ENCODE assay signal across 32 mouse cellular contexts in the genomic region with DNA sequence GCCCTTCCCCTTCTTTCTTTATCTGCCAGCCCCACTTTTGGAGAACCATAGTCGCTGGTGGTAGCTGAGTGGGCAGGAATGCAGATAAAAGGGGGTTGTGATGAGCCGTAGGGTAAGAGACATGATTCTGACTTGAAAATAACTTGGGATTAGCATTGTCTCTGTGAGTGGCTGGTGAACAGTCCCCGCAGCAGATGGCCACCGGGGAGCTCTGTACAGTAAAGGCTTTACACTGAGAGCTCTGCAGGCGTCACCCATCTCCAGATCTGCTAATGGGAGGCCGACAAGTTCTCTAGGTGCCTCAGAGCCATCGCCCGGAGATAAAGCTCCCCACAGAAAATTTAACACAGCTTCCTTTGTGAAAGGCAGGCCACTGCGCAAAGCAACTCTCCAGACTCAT.
DNase-seq lines count a peak whose midpoint lies in the region; ATAC-seq and TF ChIP-seq lines count a peak whose summit lies in the region.
"Had no signal": no experiment of that assay in that cellular context is flagged by ENCODE, and none has a peak within 500 bp of the region (broad histone marks: within the 10 kb centered on the region; RNA-seq: fewer than 3 reads in every experiment).

No protein-coding gene starts in this region.

- no peak for TF ChIP-seq CTCF in layer of hippocampus, adult 2 months (conservative IDR thresholded peaks at IDR 0.05)

- intact Hi-C loops in left cerebral cortex, postnatal 36 days (cut with DNase I) = no loop called here

- no peaks in the 10 kb centered on the region for H3K27me3 ChIP-seq in heart, embryonic 11.5 days (ENCODE audit: control insufficient read depth, insufficient read depth, low read length)
- H3K27me3 ChIP-seq: embryonic facial prominence, embryonic 15.5 days; forebrain, embryonic 13.5 days; hindbrain, embryonic 15.5 days; kidney, embryonic 15.5 days; limb, embryonic 15.5 days; liver, embryonic 15.5 days; midbrain, embryonic 15.5 days had no signal

- no peak overlapping the region for H3K4me2 ChIP-seq in heart, embryonic 11.5 days
- H3K4me2 ChIP-seq: embryonic facial prominence, embryonic 15.5 days; forebrain, embryonic 13.5 days; hindbrain, embryonic 15.5 days; kidney, embryonic 15.5 days; limb, embryonic 15.5 days; liver, embryonic 15.5 days; lung, embryonic 14.5 days; midbrain, embryonic 15.5 days; neural tube, embryonic 15.5 days had no signal

- no peaks in the 10 kb centered on the region for H3K9me3 ChIP-seq in heart, embryonic 11.5 days (replicated peaks; ENCODE audit: control insufficient read depth, low read length)
- H3K9me3 ChIP-seq: embryonic facial prominence, embryonic 10.5 days; embryonic facial prominence, embryonic 15.5 days; forebrain, embryonic 13.5 days; hindbrain, embryonic 10.5 days; hindbrain, embryonic 15.5 days; kidney, embryonic 15.5 days; limb, embryonic 10.5 days; limb, embryonic 15.5 days; liver, embryonic 15.5 days; midbrain, embryonic 15.5 days; neural tube, embryonic 15.5 days had no signal

- ATAC-seq in heart, embryonic 11.5 days (replicated peaks; ENCODE audit: insufficient number of reproducible peaks, low FRiP score, low TSS enrichment) = no peak
- ATAC-seq: CD4-positive, CD25-positive, alpha-beta regulatory T cell, adult 4 months; forebrain, embryonic 13.5 days; inflammation-experienced regulatory T-cells, adult 6 months; midbrain, embryonic 15.5 days had no signal

- peak overlapping the region; percentile 1; the same call in 1 of the 2 replicates for H3K27ac ChIP-seq in layer of hippocampus, adult 2 months
- no peak overlapping the region for H3K27ac ChIP-seq in heart, embryonic 11.5 days (ENCODE audit: low read depth, low read length)
- H3K27ac ChIP-seq: embryonic facial prominence, embryonic 10.5 days; embryonic facial prominence, embryonic 15.5 days; forebrain, embryonic 13.5 days; hindbrain, embryonic 10.5 days; hindbrain, embryonic 15.5 days; kidney, embryonic 15.5 days; left cerebral cortex, adult 2 months; limb, embryonic 10.5 days; limb, embryonic 15.5 days; liver, embryonic 15.5 days; midbrain, embryonic 15.5 days; neural tube, embryonic 15.5 days had no signal

- no peaks in the 10 kb centered on the region; the same call in 1 of the 2 replicates for H3K36me3 ChIP-seq in heart, embryonic 11.5 days (ENCODE audit: control insufficient read depth, insufficient read depth, low read length)
- H3K36me3 ChIP-seq: embryonic facial prominence, embryonic 15.5 days; hindbrain, embryonic 15.5 days; liver, embryonic 15.5 days; midbrain, embryonic 15.5 days; neural tube, embryonic 15.5 days had no signal

- no peaks in the 10 kb centered on the region for H3K4me1 ChIP-seq in heart, embryonic 11.5 days (ENCODE audit: control insufficient read depth, insufficient read depth, low read length)
- H3K4me1 ChIP-seq: embryonic facial prominence, embryonic 10.5 days; embryonic facial prominence, embryonic 15.5 days; forebrain, embryonic 13.5 days; hindbrain, embryonic 10.5 days; hindbrain, embryonic 15.5 days; kidney, embryonic 15.5 days; limb, embryonic 10.5 days; limb, embryonic 15.5 days; liver, embryonic 15.5 days; midbrain, embryonic 15.5 days; neural tube, embryonic 15.5 days had no signal

- H3K9ac ChIP-seq in heart, embryonic 11.5 days (ENCODE audit: low read depth, low read length) = no peak overlapping the region
- H3K9ac ChIP-seq: embryonic facial prominence, embryonic 15.5 days; forebrain, embryonic 13.5 days; hindbrain, embryonic 15.5 days; kidney, embryonic 15.5 days; limb, embryonic 15.5 days; liver, embryonic 15.5 days; lung, embryonic 14.5 days; midbrain, embryonic 15.5 days; neural tube, embryonic 15.5 days had no signal

- DNase-seq in layer of hippocampus, adult 2 months (ENCODE audit: low spot score in 2 of 2) = peak; percentile 22 to 25
- no peak for DNase-seq in layer of hippocampus, adult 11-12 months (ENCODE audit: low spot score)
- DNase-seq in left cerebral cortex, postnatal 36 days (ENCODE audit: low spot score in 2 of 2) = peak; percentile 12 to 22
- no peak for DNase-seq in left cerebral cortex, adult 11 months (ENCODE audit: low spot score)
- peak; percentile 36 for DNase-seq in right cerebral cortex, postnatal 10 days (ENCODE audit: low spot score in 2 of 2)
- no peak for DNase-seq in right cerebral cortex, postnatal 25 days
- peak; percentile 5 for DNase-seq in telencephalon, adult 2 months (ENCODE audit: low read depth, low spot score)
- DNase-seq: adrenal gland, postnatal 25 days; cerebellum, adult 2 months; cerebellum, postnatal 14 days; gastrocnemius, postnatal 10 days; heart, postnatal 14 days; kidney, adult 18-20 months; kidney, postnatal 25 days; lung, embryonic 14.5 days; lung, postnatal 14 days; thymus, postnatal 4 days had no signal

- WGBS in heart, embryonic 11.5 days (ENCODE audit: insufficient replicate concordance) = 55% methylated on average over 9 of the region's 9 CpGs

- H3K4me3 ChIP-seq in layer of hippocampus, adult 2 months = no peak overlapping the region
- no peak overlapping the region for H3K4me3 ChIP-seq in heart, embryonic 11.5 days (ENCODE audit: low read depth, low read length)
- H3K4me3 ChIP-seq: embryonic facial prominence, embryonic 10.5 days; embryonic facial prominence, embryonic 15.5 days; forebrain, embryonic 13.5 days; hindbrain, embryonic 10.5 days; hindbrain, embryonic 15.5 days; kidney, embryonic 15.5 days; left cerebral cortex, adult 2 months; limb, embryonic 10.5 days; limb, embryonic 15.5 days; liver, embryonic 15.5 days; midbrain, embryonic 15.5 days; neural tube, embryonic 15.5 days had no signal

Comparison
In these comparisons a context has a peak if more than half of its experiments do, and no peak if none do; other contexts are left out.
1. DNase-seq: peak in layer of hippocampus, adult 2 months (2 of 2), left cerebral cortex, postnatal 36 days (2 of 2), right cerebral cortex, postnatal 10 days (2 of 2) and telencephalon, adult 2 months (single experiment); none in layer of hippocampus, adult 11-12 months (single experiment), left cerebral cortex, adult 11 months (single experiment) and right cerebral cortex, postnatal 25 days (single experiment).